Mouse (Mus musculus) CH12F3 (cell line): ENCODE results near the gene Olfr1394.
"Not testable (repeated sequence)": the region's sequence is repeated elsewhere in the genome, so short reads cannot be mapped to it uniquely, and the experiment has no call there.

Source experiments
- in situ Hi-C: fragments of 300-500 bp; cut with MboI; formaldehyde crosslinking; loops from 2 replicates; pipeline ENCODE4 v1.14.3; 2020; ENCODE audit warnings: low sequenced_read_pairs

Gene Olfr1394

GRCm38 (mm10) chr11:49154077-49154476 lies at the start of gene Olfr1394:
Gene Olfr1394 (plus strand): TSS chr11:49154377.
- in situ Hi-C loops, result loop anchor here (25.0 kb wide), 1 partner anchor 383 kb away; the partner anchor contains the start of genes Olfr1381 and Olfr1382

- in situ Hi-C loops, result loop anchor here (25.0 kb wide), 1 partner anchor 157 kb away; no protein-coding TSS in a partner anchor
Observed at GRCm38 (mm10) chr11:49105752-49106151, 48.4 kb upstream of the Olfr1394 start.

DNA sequence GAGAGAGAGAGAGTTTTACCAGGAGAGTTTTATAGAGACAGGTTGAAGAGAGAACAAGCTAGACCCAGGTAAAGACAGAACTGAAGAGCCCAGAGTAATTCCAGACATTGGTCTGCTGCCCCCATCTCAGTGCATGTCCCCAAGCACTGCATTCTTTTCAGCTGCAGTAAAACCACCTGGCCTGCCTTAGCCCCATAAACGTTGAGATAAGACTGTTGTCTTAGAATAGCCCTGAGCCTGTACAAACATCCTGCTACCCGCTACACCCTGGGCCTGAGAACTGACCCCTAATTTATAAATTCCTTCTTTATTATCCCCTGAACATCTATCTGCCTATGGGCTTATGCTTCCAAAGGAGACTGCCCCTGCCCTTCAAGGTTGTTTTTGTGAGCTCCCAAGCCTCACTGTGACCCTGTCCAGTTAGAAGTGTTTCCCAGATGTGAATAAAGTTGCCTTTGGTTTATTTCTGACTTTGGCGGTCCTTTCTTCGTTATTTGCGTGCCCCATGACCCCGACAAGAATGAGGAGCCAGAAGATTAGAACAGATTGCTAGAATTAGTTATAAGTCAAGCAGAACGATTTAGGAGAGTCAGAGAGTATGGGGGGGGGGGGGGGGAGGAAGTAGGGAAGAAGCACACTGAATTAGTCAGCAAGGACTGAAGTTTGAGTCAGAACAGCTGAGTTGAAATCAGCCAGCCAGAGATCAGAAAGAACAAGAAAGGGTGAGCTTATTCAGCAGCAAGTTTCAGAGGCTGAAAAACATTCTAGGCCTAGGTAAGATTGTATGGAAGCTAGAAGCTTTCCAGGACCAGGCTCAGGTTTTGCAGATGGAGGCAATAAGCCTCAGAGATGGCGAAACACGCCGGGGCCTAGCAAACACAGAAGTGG lies 46.3 kb upstream of the Olfr1394 start:
- in situ Hi-C loops, result loop anchor here (25.0 kb wide), 1 partner anchor 154 kb away; no protein-coding TSS in a partner anchor

DNA sequence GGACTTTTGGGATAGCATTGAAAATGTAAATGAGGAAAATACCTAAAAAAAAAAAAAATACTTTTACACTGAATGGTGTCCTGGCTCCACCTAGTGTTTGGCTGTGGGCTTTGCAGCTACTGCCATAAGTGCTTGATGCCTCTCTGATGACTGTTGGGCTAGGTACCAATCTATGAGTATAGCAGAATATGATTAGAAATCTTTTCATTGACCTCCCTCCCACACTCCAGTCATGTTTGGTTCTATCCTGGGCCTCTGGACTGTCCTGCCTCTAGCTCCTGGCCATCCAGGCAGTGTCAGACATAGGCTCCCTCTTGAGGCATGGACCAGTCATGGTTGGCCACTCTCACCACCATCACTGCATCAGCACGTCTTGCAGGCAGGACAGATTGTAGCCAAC lies 45.3 kb upstream of the Olfr1394 start:
- in situ Hi-C loops, result loop anchor here (25.0 kb wide), 1 partner anchor 153 kb away; no protein-coding TSS in a partner anchor

DNA sequence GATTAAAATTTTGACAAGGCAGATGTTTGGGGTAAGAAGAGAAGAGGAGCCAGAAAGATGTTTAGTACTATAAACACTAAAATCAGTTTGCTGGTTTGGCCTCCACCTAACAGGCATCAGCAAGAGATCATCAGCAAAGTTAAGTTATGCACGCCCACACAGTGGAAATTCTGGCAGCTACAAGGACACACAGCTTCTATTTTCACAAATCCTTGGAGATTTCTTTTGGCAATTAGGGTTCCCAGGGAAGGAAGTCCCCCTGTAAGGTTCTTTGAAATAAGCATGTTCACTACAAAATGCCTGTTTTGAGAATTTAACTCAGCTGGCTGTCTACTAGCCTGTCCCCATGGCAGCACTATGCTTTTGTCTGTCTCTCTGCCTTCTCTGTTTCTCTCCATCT lies 43.2 kb upstream of the Olfr1394 start:
- in situ Hi-C loops, result loop anchor here (25.0 kb wide), 1 partner anchor 151 kb away; no protein-coding TSS in a partner anchor

GRCm38 (mm10) chr11:49112624-49113219 lies 41.5 kb upstream of the Olfr1394 start:
- in situ Hi-C loops, result loop anchor here (25.0 kb wide), 1 partner anchor 150 kb away; no protein-coding TSS in a partner anchor

DNA sequence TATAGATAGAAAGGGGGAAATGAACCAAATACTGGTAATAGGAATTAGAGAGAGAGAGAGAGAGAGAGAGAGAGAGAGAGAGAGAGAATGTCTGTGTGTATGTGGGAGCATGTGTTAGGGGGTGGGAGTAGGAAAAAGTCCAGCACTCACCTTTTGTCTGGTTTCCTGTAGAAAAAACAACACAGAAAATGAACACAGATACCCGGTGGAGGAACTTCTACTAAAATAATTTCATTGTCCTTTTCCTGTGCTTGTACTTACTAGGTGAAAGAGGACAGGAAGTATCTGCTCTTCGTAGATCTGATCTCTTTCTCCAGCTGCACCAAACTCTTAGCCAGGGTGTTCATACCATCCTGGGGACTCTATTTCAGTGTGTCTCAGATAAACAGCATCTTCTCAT lies 40.0 kb upstream of the Olfr1394 start:
- in situ Hi-C loops, result loop anchor here (25.0 kb wide), 1 partner anchor 148 kb away; no protein-coding TSS in a partner anchor

- in situ Hi-C loops, result loop anchor here (25.0 kb wide), 1 partner anchor 148 kb away; no protein-coding TSS in a partner anchor
Observed at GRCm38 (mm10) chr11:49114774-49115173, 39.4 kb upstream of the Olfr1394 start, which contains the start of gene Olfr1396. Gene Olfr1396 (minus strand): TSS chr11:49114874.

- in situ Hi-C loops, result loop anchor here (25.0 kb wide), 1 partner anchor 143 kb away; no protein-coding TSS in a partner anchor
Observed at GRCm38 (mm10) chr11:49119635-49120034, 34.5 kb upstream of the Olfr1394 start.

DNA sequence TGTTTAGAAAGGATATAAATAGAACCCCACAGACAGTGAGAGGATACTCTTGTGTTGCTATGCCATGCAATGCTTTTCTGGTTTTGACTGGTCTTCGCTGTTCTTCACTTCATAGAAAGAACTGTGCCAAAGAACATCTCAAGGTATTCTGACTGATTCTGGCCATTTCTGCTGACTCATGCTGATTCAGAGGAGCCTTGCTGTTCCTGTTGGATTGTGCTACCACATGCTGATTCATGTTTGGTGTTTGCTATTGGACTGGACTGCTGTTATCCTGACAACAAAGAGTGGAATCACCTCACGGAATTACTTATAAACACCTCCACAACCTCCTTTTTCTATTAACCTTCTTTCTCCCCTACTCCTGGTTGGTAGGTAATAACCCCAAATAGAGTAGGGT lies 30.0 kb upstream of the Olfr1394 start:
- in situ Hi-C loops, result loop anchor here (25.0 kb wide), 1 partner anchor 138 kb away; no protein-coding TSS in a partner anchor

GRCm38 (mm10) chr11:49141974-49142373 lies 12.2 kb upstream of the Olfr1394 start, which contains the start of gene Olfr1395:
Gene Olfr1395 (plus strand): TSS chr11:49142274.
- in situ Hi-C loops, result no loop called here

DNA sequence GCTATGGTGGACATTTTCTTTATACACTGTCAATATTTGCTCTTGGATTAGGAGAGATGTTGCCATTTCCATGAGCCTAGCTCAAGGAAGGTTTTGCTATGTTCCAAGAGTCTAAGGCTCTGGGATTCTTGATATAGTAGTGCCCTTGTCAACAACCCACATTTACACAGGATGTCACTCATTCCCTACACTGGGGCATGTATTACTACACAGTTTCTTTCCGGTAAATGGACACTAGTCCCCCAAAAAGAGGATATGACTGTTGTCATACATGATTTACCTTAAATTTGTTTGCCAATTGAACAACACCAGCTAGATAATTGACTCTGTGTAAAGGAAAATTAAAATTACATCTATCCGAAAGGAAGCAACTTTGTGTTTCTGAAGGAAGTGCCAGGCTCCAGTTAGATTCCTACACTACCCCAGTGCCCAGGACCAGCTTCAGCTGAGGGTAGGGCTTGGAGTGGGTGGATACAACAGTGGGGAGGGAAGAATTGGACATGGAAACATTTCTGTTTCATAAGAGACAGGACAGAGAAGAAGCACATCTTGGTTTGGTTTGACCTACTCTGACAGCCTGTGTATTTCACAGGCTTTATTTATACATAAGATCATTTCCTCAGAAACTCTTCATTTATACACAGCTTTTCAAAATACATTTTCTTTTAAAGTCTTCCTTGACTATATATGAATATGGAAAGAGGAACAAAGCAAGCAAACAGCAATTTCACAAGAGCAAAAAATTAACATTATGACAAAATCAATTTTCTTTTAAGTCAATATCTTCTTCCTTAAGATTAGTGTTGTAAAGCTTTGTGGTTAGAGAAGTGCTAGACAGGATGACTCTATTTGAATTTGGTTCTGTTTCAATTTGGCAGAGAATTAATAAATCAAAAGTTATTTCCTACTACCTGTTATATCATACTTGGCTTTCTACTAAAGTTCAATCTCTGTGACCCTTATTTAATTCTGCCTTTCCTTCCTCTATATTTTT lies 2.9 kb downstream of the Olfr1394 start:
- in situ Hi-C loops, result loop anchor here (25.0 kb wide), 1 partner anchor 380 kb away; the partner anchor contains the start of genes Olfr1381 and Olfr1382

DNA sequence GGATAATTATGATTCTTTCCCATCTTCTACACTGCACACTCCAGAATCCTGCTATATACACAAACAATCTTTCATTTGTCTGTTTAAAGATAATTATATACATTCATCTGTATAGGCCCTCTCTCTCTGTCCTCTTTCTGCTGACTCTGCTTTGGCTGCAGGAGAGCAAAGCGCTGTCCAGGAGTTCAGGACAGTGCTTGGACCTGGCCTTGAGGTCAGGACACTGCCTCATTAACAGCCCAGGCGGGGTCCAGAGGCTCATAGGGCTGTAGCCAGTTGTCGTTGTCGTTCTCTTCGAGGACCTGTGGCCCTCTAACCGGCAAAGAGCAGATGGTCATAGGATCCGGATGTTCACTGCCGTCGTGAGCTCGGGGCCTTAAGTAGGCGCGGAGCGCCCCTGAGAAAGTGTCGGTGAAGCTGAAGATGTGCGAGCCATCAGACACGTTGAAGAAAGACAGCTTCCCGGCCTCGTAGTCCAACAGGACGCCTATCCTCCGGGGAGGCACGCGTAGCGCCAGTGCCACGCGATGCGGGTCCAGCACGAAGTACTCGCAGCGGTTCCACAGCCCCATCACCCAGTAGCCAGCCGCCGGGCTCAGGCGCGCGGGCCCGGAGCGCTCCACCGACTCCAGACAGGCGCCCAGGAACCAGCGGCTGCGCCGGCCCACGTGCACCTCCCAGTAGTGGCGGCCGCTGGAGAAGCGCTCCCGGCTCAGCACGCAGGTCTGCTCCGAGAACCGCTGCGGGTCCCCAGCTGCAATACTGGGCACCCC lies 14.8 kb downstream of the Olfr1394 start:
- in situ Hi-C loops, result loop anchor here (25.0 kb wide), 1 partner anchor 368 kb away; the partner anchor contains the start of genes Olfr1381 and Olfr1382

- in situ Hi-C loops, result loop anchor here (25.0 kb wide), 1 partner anchor 367 kb away; the partner anchor contains the start of genes Olfr1381 and Olfr1382
Observed at GRCm38 (mm10) chr11:49170576-49170975, 16.4 kb downstream of the Olfr1394 start.

- in situ Hi-C loops, result no loop called here
Observed at GRCm38 (mm10) chr11:49175345-49175744, 21.2 kb downstream of the Olfr1394 start.

GRCm38 (mm10) chr11:49176047-49176779 lies 22.0 kb downstream of the Olfr1394 start:
- in situ Hi-C loops, result not testable (repeated sequence)

- in situ Hi-C loops, result no loop called here
Observed at GRCm38 (mm10) chr11:49183172-49183571, 29.0 kb downstream of the Olfr1394 start.

GRCm38 (mm10) chr11:49186452-49186851 lies 32.3 kb downstream of the Olfr1394 start:
- in situ Hi-C loops, result no loop called here
